ENCODE assay signal across 18 mouse cellular contexts in genomic region chr11:107951431-107951830, GRCm38 (mm10). TPM values are rescaled to one million over a fixed set of nuclear protein-coding genes. Genes with fewer than 3 reads are reported as not detected.
DNase-seq lines count a peak whose midpoint lies in the region; ATAC-seq and TF ChIP-seq lines count a peak whose summit lies in the region.
"Had no signal": no experiment of that assay in that cellular context is flagged by ENCODE, and none has a peak within 500 bp of the region (broad histone marks: within the 10 kb centered on the region; RNA-seq: fewer than 3 reads in every experiment).

No protein-coding gene starts in this region.

- no peak overlapping the region; the same call in 1 of the 2 replicates for H3K27ac ChIP-seq in heart, adult 2 months
- H3K27ac ChIP-seq in heart, embryonic 10.5 days, result no peak overlapping the region
- H3K27ac ChIP-seq in midbrain, embryonic 10.5 days (replicated peaks), result 0 out of 2 replicates have a peak overlapping the region, but pooled peaks have one; percentile 23
- no peak overlapping the region for H3K27ac ChIP-seq in midbrain, embryonic 13.5 days
- peak overlapping the region; percentile 64 for H3K27ac ChIP-seq in olfactory bulb, adult 2 months (ENCODE audit: insufficient read depth, low read depth, low read length)
- H3K27ac ChIP-seq: forebrain, embryonic 13.5 days; gastrocnemius, adult 2 months; heart, embryonic 15.5 days; kidney, postnatal 0 days; macrophage; midbrain, embryonic 15.5 days had no signal

- intact Hi-C loops in heart, adult 2 months (cut with DNase I), result no loop called here

- H3K4me3 ChIP-seq in heart, adult 2 months, result no peak overlapping the region
- H3K4me3 ChIP-seq in heart, embryonic 10.5 days, result no peak overlapping the region
- H3K4me3 ChIP-seq in midbrain, embryonic 10.5 days, result no peak overlapping the region
- H3K4me3 ChIP-seq in midbrain, embryonic 13.5 days (replicated peaks), result no peak overlapping the region
- no peak overlapping the region for H3K4me3 ChIP-seq in olfactory bulb, adult 2 months (ENCODE audit: insufficient read depth, low read depth, low read length)
- H3K4me3 ChIP-seq: forebrain, embryonic 13.5 days; gastrocnemius, adult 2 months; heart, embryonic 15.5 days; midbrain, embryonic 15.5 days had no signal

- no peaks in the 10 kb centered on the region for H3K27me3 ChIP-seq in heart, adult 2 months (ENCODE audit: control insufficient read depth, insufficient read depth, low read length)
- no peaks in the 10 kb centered on the region for H3K27me3 ChIP-seq in heart, embryonic 10.5 days (ENCODE audit: insufficient read depth, poor library complexity, severe bottlenecking)
- H3K27me3 ChIP-seq in midbrain, embryonic 10.5 days (ENCODE audit: low read depth, poor library complexity, severe bottlenecking), result no peaks in the 10 kb centered on the region
- H3K27me3 ChIP-seq in midbrain, embryonic 13.5 days, result no peaks in the 10 kb centered on the region
- H3K27me3 ChIP-seq: forebrain, embryonic 13.5 days; heart, embryonic 15.5 days; midbrain, embryonic 15.5 days had no signal

- no peak overlapping the region for H3K4me2 ChIP-seq in midbrain, embryonic 13.5 days (replicated peaks)
- H3K4me2 ChIP-seq: forebrain, embryonic 13.5 days; heart, embryonic 15.5 days; midbrain, embryonic 15.5 days had no signal

- peaks cover 5% of the 10 kb centered on the region; the same call in 1 of the 2 replicates for H3K4me1 ChIP-seq in heart, adult 2 months (ENCODE audit: control insufficient read depth, insufficient read depth, low read length)
- H3K4me1 ChIP-seq in heart, embryonic 10.5 days, result peaks cover 11% of the 10 kb centered on the region
- peaks cover 9% of the 10 kb centered on the region for H3K4me1 ChIP-seq in midbrain, embryonic 10.5 days
- H3K4me1 ChIP-seq in midbrain, embryonic 13.5 days (replicated peaks), result peaks cover 17% of the 10 kb centered on the region; the same call in 1 of the 2 replicates
- peaks cover 18% of the 10 kb centered on the region for H3K4me1 ChIP-seq in olfactory bulb, adult 2 months (ENCODE audit: control insufficient read depth, insufficient read depth, low read length)

- peak; percentile 47 to 61 for DNase-seq in heart, adult 2 months
- DNase-seq in heart, embryonic 10.5 days (ENCODE audit: low spot score), result no peak
- DNase-seq in midbrain, embryonic 10.5 days (ENCODE audit: low spot score), result no peak
- DNase-seq in cerebellum, adult 9-10 months, result peak; percentile 21
- no peak for DNase-seq in adrenal gland, postnatal 4 days (ENCODE audit: low spot score in 2 of 2)
- DNase-seq: embryo, embryonic 11 days; gastrocnemius, adult 2 months; liver; lung, adult 2 months; right cerebral cortex, postnatal 25 days had no signal

- no peaks in the 10 kb centered on the region for H3K36me3 ChIP-seq in heart, adult 2 months (ENCODE audit: control insufficient read depth, insufficient read depth, low read length)
- peaks cover 17% of the 10 kb centered on the region for H3K36me3 ChIP-seq in heart, embryonic 10.5 days
- H3K36me3 ChIP-seq in midbrain, embryonic 10.5 days, result no peaks in the 10 kb centered on the region
- H3K36me3 ChIP-seq in midbrain, embryonic 13.5 days, result no peaks in the 10 kb centered on the region
- H3K36me3 ChIP-seq: midbrain, embryonic 15.5 days had no signal

- no peak overlapping the region for H3K9ac ChIP-seq in heart, adult 2 months (ENCODE audit: low read depth, low read length)
- H3K9ac ChIP-seq in midbrain, embryonic 13.5 days (replicated peaks), result no peak overlapping the region
- H3K9ac ChIP-seq: forebrain, embryonic 13.5 days; heart, embryonic 15.5 days; midbrain, embryonic 15.5 days had no signal

- ATAC-seq in midbrain, embryonic 13.5 days, result no peak
- ATAC-seq: midbrain, embryonic 15.5 days had no signal

- 54% methylated on average over 11 of the region's 11 CpGs for WGBS in heart, adult 2 months
- 91% methylated on average over 11 of the region's 11 CpGs for WGBS in heart, embryonic 10.5 days
- 92% methylated on average over 11 of the region's 11 CpGs for WGBS in midbrain, embryonic 10.5 days
- WGBS in midbrain, embryonic 13.5 days, result 94% methylated on average over 11 of the region's 11 CpGs
- WGBS in olfactory bulb, adult 2 months, result 35% methylated on average over 11 of the region's 11 CpGs

- TF ChIP-seq CTCF in heart, adult 2 months (IDR thresholded peaks at IDR 0.05), result no peak
- TF ChIP-seq CTCF in olfactory bulb, adult 2 months (IDR thresholded peaks at IDR 0.05; ENCODE audit: insufficient read depth, low read depth, low read length), result no peak

- no peaks in the 10 kb centered on the region for H3K79me2 ChIP-seq in heart, adult 2 months (replicated peaks; ENCODE audit: control insufficient read depth, insufficient read depth, low read length)

- TF ChIP-seq POLR2A in heart, adult 2 months (IDR thresholded peaks at IDR 0.05; ENCODE audit: insufficient read depth, low read depth, low read length), result no peak
- no peak for TF ChIP-seq POLR2A in olfactory bulb, adult 2 months (IDR thresholded peaks at IDR 0.05; ENCODE audit: insufficient read depth, low read depth, low read length)

- TF ChIP-seq EP300 in heart, adult 2 months (IDR thresholded peaks at IDR 0.05; ENCODE audit: insufficient read depth, low read depth, low read length), result no peak

- H3K9me3 ChIP-seq in heart, embryonic 10.5 days, result no peaks in the 10 kb centered on the region
- no peaks in the 10 kb centered on the region for H3K9me3 ChIP-seq in midbrain, embryonic 10.5 days (replicated peaks)
- H3K9me3 ChIP-seq in midbrain, embryonic 13.5 days, result no peaks in the 10 kb centered on the region
- H3K9me3 ChIP-seq: forebrain, embryonic 13.5 days; heart, embryonic 15.5 days; midbrain, embryonic 15.5 days had no signal

RNA-seq across cellular contexts. Expression of gene Cacng5, which starts 36.6 kb away (rescaled TPM):
- not detected for total RNA-seq in heart, adult 2 months (2021)
- polyA plus RNA-seq in heart, adult 2 months (2012; rRNA removed), result 0.03 and 0.06 TPM in 2 replicates
- polyA plus RNA-seq in heart, embryonic 10.5 days (2016; fragmentation: Nextera tagmentation; extraction: Ambion mirVana), result 0.10 and 0.26 TPM in 2 replicates
- polyA plus RNA-seq in midbrain, embryonic 10.5 days (2016; fragmentation: Nextera tagmentation; extraction: Ambion mirVana), result 1.2 and 1.7 TPM in 2 replicates
- polyA plus RNA-seq in midbrain, embryonic 13.5 days (2015; fragmentation: Nextera tagmentation; extraction: Ambion mirVana), result 3.8 and 4.1 TPM in 2 replicates
- polyA plus RNA-seq in olfactory bulb, adult 2 months (2012; ENCODE audit: insufficient read depth, insufficient read length, low replicate concordance, missing spikeins), result 289 TPM in 1 of 2 replicates, not detected in the other
- total RNA-seq in adrenal gland, postnatal 4 days (2021), result 1 to 10 TPM; 2.0 to 2.5 TPM
- polyA plus RNA-seq: C2C12, macrophage had no signal

Comparison
In these comparisons a context has a peak if more than half of its experiments do, and no peak if none do; other contexts are left out.
1. DNase-seq: peak in heart, adult 2 months (2 of 2) and cerebellum, adult 9-10 months (single experiment); none in heart, embryonic 10.5 days (single experiment), midbrain, embryonic 10.5 days (single experiment) and adrenal gland, postnatal 4 days (0 of 2).
2. H3K27ac ChIP-seq: peak in midbrain, embryonic 10.5 days (single experiment) and olfactory bulb, adult 2 months (single experiment); none in heart, adult 2 months (single experiment), heart, embryonic 10.5 days (single experiment) and midbrain, embryonic 13.5 days (single experiment).
3. RNA of gene Cacng5, which starts 36.6 kb away (polyA plus RNA-seq): 289 TPM in olfactory bulb, adult 2 months; 3.8 to 4.1 TPM in midbrain, embryonic 13.5 days, 1.2 to 1.7 TPM in midbrain, embryonic 10.5 days, 0.10 to 0.26 TPM in heart, embryonic 10.5 days and 0.03 to 0.06 TPM in heart, adult 2 months; every median in the first group is over 10 times any median in the second.